Mouse (Mus musculus) MEL-GATA-1-ER (cell line): ENCODE results near the gene BC024978.
A peak's percentile ranks its signal among the peaks of the same experiment; 100 is the strongest.

Experiments used
- DNase-seq: peaks from one replicate; pipeline ENCODE4 v3.0.0-alpha.2; 2012; ENCODE audit warnings: low read depth; ENCODE audit errors: extremely low read depth

BC024978 gene

DNA sequence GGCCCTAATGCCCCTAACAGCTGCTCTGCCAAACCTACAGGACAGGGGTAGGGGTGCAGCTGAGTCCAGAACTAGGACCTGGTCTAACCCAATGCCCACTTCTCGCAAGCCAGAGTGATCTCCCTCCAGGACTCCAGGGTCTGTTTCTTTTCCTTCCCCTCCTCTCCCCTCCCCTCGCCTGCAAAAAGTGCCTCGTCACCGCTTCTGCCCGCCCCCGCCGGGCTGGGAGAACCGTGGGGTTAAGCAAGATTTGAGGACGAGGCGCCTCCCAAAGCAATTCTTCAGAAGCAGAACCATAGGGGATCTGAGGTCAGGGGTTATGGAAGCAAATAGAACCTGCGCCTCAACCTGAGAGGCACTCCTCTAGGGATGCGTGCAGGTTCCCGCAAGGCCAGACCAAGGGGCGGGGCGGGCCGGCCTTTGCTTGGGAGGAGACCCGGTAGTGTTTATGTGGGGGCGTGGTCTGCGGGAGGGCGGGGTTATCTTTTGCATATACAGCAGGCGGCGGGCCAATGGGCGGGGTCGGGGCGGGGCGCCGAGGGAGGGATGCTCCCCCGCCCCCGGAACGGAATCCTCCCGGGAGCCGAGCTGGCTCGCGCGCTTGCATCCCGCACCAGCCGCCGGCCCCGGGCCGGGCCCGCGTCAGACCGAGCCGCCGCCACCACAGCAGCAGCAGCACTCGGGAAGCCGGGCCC, 62.8 kb downstream of the BC024978 start, which contains the start of gene Numbl:
Gene Numbl (plus strand): TSS at position 229 of the 695 bp plus-strand sequence.
- DNase-seq = peak; percentile 68

DNA sequence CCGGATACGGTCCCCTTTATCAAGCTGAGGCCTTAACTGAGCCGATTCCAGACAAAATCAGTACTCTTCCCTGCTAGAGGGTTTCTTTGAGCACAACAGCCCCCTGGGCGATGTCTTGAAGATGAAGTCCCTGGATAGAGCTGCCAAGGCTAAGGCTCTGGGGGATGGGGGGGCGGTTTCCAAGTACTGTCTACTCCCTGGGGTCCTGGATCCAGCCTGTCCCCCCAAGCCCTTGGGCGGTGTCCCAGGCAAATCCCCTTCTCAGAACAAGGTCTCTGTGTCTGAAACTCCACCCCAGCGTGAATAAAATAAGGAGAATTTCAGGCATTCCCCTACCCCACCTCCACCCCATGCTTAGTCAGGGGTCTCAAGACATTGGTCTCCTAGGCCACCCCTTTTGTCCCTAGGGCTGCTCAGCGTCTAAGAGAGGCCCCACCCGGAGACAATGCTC, 63.7 kb downstream of the BC024978 start:
- no peak for DNase-seq

- no peak for DNase-seq
Observed at GRCm38 (mm10) chr7:27259771-27260170, 64.2 kb downstream of the BC024978 start.
